Mouse (Mus musculus) gastrocnemius, adult 2 months (tissue): ENCODE measurements around the gene Fam19a5. TPM values are rescaled to one million over a fixed set of nuclear protein-coding genes. Genes with fewer than 3 reads are reported as not detected.

Source experiments
- DNase-seq: peaks from one replicate; pipeline ENCODE4 v3.0.0; 2022
- H3K27ac ChIP-seq: fragments of 200-600 bp; 2 replicates; pipeline ENCODE4 v1.8.1; 2022; ENCODE audit warnings: mild to moderate bottlenecking
- H3K4me3 ChIP-seq: fragments of 200-600 bp; 2 replicates; pipeline ENCODE4 v1.8.1; 2022; ENCODE audit warnings: mild to moderate bottlenecking, moderate library complexity
- CTCF ChIP-seq: fragments of 200-600 bp; IDR thresholded peaks from 2 replicates; pipeline ENCODE4 v1.8.1; 2022; ENCODE audit warnings: antibody characterized with exemption, mild to moderate bottlenecking, moderate library complexity
- intact Hi-C: fragments of 180-260 bp; cut with DNase I; formaldehyde crosslinking; loops from one replicate; pipeline ENCODE4 v1.15.1; 2025
- total RNA-seq, 2 experiments: library from RNA; stranded (reverse); gene quantifications; 2 replicates each; pipeline ENCODE4 v1.2.3; 2021

Gene Fam19a5
- total RNA-seq, 2 experiments from 2014 or later = 2.4 to 3.2 TPM

GRCm38 (mm10) chr15:87692394-87692793 is 148.3 kb downstream of the Fam19a5 start:
- Histone ChIP-seq H3K27ac (no peak overlapping the region), H3K4me3 (no peak overlapping the region)
- intact Hi-C loops = no loop called here
- DNase-seq = peak; percentile 30
- TF ChIP-seq CTCF = no peak

- intact Hi-C loops = no loop called here
- no peak overlapping the region for H3K27ac ChIP-seq
- TF ChIP-seq CTCF = no peak
Measured at GRCm38 (mm10) chr15:87692865-87693513, 148.9 kb downstream of the Fam19a5 start.

GRCm38 (mm10) chr15:87697433-87697996 is 153.4 kb downstream of the Fam19a5 start:
- no peak overlapping the region for H3K27ac ChIP-seq
- no peak for DNase-seq
- no peak for TF ChIP-seq CTCF
- intact Hi-C loops = no loop called here
- no peak overlapping the region for H3K4me3 ChIP-seq

More at GRCm38 (mm10) chr15:87692865-87693513, 148.9 kb downstream of the Fam19a5 start:
- H3K4me3 ChIP-seq = no peak overlapping the region
- DNase-seq = no peak

- intact Hi-C loops = no loop called here
- Histone ChIP-seq H3K27ac (no peak overlapping the region), H3K4me3 (no peak overlapping the region)
- DNase-seq = peak; percentile 69
- no peak for TF ChIP-seq CTCF
Measured at GRCm38 (mm10) chr15:87698562-87699320, 154.6 kb downstream of the Fam19a5 start.

- DNase-seq = no peak
- intact Hi-C loops = no loop called here
Measured at GRCm38 (mm10) chr15:87702821-87703220, 158.7 kb downstream of the Fam19a5 start.

GRCm38 (mm10) chr15:87703334-87703733 is 159.2 kb downstream of the Fam19a5 start:
- no peak overlapping the region for H3K4me3 ChIP-seq
- no peak overlapping the region for H3K27ac ChIP-seq
- no peak for DNase-seq
- TF ChIP-seq CTCF = no peak
- intact Hi-C loops = no loop called here

More at GRCm38 (mm10) chr15:87702821-87703220, 158.7 kb downstream of the Fam19a5 start:
- no peak overlapping the region for H3K4me3 ChIP-seq
- H3K27ac ChIP-seq = no peak overlapping the region
- no peak for TF ChIP-seq CTCF

GRCm38 (mm10) chr15:87711790-87712189 is 167.7 kb downstream of the Fam19a5 start:
- Histone ChIP-seq H3K27ac (no peak overlapping the region), H3K4me3 (no peak overlapping the region)
- DNase-seq = no peak
- no peak for TF ChIP-seq CTCF
- intact Hi-C loops = no loop called here

GRCm38 (mm10) chr15:87712221-87712620 is 168.1 kb downstream of the Fam19a5 start:
- Histone ChIP-seq H3K4me3 (no peak overlapping the region), H3K27ac (no peak overlapping the region)
- no peak for TF ChIP-seq CTCF
- no peak for DNase-seq
- intact Hi-C loops = no loop called here

- DNase-seq = peak; percentile 59
- Histone ChIP-seq H3K4me3 (no peak overlapping the region), H3K27ac (no peak overlapping the region)
- no peak for TF ChIP-seq CTCF
- intact Hi-C loops = no loop called here
Measured at GRCm38 (mm10) chr15:87715037-87715676, 171.1 kb downstream of the Fam19a5 start.

GRCm38 (mm10) chr15:87717056-87717455 is 173.0 kb downstream of the Fam19a5 start:
- TF ChIP-seq CTCF = no peak
- intact Hi-C loops = no loop called here
- no peak overlapping the region for H3K4me3 ChIP-seq
- H3K27ac ChIP-seq = no peak overlapping the region
- no peak for DNase-seq

- no peak overlapping the region for H3K27ac ChIP-seq
- DNase-seq = no peak
- no peak overlapping the region for H3K4me3 ChIP-seq
- TF ChIP-seq CTCF = no peak
- intact Hi-C loops = no loop called here
Measured at GRCm38 (mm10) chr15:87723455-87723986, 179.4 kb downstream of the Fam19a5 start.

GRCm38 (mm10) chr15:87726657-87727236 is 182.6 kb downstream of the Fam19a5 start:
- no peak for DNase-seq
- Histone ChIP-seq H3K27ac (no peak overlapping the region), H3K4me3 (no peak overlapping the region)
- intact Hi-C loops = no loop called here
- TF ChIP-seq CTCF = no peak
